Mouse (Mus musculus) E14TG2a.4 (cell line): ENCODE measurements around the gene Trim34a.
A peak's percentile ranks its signal among the peaks of the same experiment; 100 is the strongest.
"Not testable (repeated sequence)": the region's sequence is repeated elsewhere in the genome, so short reads cannot be mapped to it uniquely, and the experiment has no call there.

Experiments
- H3K27me3 ChIP-seq: 2 replicates; pipeline ENCODE4 v1.6.1; 2014; ENCODE audit warnings: low read length, control low read depth; ENCODE audit not compliant: insufficient read depth
- H3K36me3 ChIP-seq: 2 replicates; pipeline ENCODE4 v1.6.1; 2014; ENCODE audit warnings: low read length, control low read depth; ENCODE audit not compliant: insufficient read depth
- H3K4me1 ChIP-seq: replicated peaks from 2 replicates; pipeline ENCODE4 v1.6.1; 2014; ENCODE audit warnings: low read depth, low read length, control low read depth
- H3K4me3 ChIP-seq: replicated peaks from 2 replicates; pipeline ENCODE4 v1.5.1; 2014; ENCODE audit warnings: mild to moderate bottlenecking, low read length
- H3K9me3 ChIP-seq: 2 replicates; pipeline ENCODE4 v1.6.1; 2014; ENCODE audit warnings: low read length, control low read depth
- CTCF ChIP-seq: conservative IDR thresholded peaks from 2 replicates; pipeline ENCODE4 v1.5.1; 2014; ENCODE audit warnings: low read length
- NANOG ChIP-seq: IDR thresholded peaks from 2 replicates; pipeline ENCODE4 v1.6.1; 2014; ENCODE audit warnings: borderline replicate concordance, low read length, mixed read lengths
- POU5F1 ChIP-seq: IDR thresholded peaks from 2 replicates; pipeline ENCODE4 v1.6.1; 2014; ENCODE audit warnings: low read length, borderline replicate concordance

The Trim34a gene

DNA sequence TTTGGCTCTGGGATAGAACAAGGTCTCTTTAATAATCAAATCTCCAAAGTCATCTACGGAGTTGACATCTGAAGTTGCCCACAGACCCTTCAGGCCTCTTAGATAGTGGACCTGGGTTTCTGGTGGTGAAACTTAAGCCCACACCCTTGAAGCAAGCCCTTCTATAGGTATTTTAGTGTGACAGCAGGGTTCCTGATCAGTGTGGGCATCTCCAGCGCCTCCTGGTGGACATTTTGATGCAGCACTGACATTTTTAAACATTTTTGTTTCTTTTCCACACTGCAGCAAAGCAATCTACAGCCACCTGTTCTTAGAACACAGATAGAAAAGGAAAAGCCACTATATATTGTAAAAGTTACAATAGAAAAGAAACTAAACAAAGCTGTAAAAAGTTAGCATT, 13.1 kb upstream of the Trim34a start:
- TF ChIP-seq POU5F1: no peak
- peak; percentile 89 for TF ChIP-seq CTCF
- no peak for TF ChIP-seq NANOG
- peaks cover 89% of the 10 kb centered on the region for H3K36me3 ChIP-seq
- H3K4me3 ChIP-seq: no peak overlapping the region
- peaks cover 38% of the 10 kb centered on the region for H3K4me1 ChIP-seq
- H3K27me3 ChIP-seq: no peaks in the 10 kb centered on the region
- H3K9me3 ChIP-seq: no peaks in the 10 kb centered on the region

DNA sequence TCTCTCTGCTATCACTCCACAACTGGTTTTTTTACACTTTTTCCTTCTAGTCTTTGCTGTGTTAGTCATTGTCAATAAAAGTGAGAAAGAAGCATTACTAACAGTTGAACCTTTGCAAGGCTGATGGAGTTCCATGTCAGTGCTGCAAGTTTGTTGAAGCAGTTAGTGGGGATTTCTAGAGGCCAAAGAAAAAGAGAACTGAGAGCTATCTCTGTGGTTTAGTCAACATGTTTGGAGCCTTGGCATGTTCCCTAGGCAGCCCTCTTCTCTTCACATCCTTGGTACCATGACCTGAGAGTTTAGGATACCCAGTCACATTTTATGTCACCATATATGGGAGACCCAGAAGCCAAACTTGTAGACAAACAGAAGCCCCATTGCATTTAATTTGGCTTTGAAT, 3.4 kb upstream of the Trim34a start:
- H3K4me3 ChIP-seq: no peak overlapping the region
- H3K9me3 ChIP-seq: no peaks in the 10 kb centered on the region
- TF ChIP-seq POU5F1: no peak
- no peak for TF ChIP-seq CTCF
- TF ChIP-seq NANOG: no peak
- peaks cover 7% of the 10 kb centered on the region for H3K36me3 ChIP-seq
- peaks cover 19% of the 10 kb centered on the region for H3K4me1 ChIP-seq
- no peaks in the 10 kb centered on the region for H3K27me3 ChIP-seq

DNA sequence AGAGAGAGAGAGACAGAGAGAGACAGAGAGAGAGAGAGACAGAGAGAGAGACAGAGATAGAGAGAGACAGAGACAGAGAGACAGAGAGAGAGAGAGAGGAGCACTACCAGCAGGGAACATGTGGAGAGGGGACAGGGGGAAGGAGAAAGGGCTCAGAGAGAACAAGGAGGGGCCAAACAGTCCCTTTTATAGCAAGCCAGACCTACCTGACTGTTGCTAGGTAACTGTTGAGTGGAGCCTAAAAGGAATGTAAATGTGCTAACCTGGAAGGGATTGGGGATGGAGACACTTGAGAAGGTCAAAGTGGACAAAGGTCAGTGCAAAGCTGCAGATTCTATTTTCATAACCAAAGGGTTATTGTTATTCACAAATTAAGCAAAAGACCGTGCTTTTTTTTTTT, 641 bp upstream of the Trim34a start:
- no peaks in the 10 kb centered on the region for H3K36me3 ChIP-seq
- no peaks in the 10 kb centered on the region for H3K9me3 ChIP-seq
- TF ChIP-seq NANOG (no peak), POU5F1 (no peak), CTCF (no peak)
- H3K4me1 ChIP-seq: peaks cover 20% of the 10 kb centered on the region
- no peaks in the 10 kb centered on the region for H3K27me3 ChIP-seq
- peak overlapping the region; percentile 66 for H3K4me3 ChIP-seq

DNA sequence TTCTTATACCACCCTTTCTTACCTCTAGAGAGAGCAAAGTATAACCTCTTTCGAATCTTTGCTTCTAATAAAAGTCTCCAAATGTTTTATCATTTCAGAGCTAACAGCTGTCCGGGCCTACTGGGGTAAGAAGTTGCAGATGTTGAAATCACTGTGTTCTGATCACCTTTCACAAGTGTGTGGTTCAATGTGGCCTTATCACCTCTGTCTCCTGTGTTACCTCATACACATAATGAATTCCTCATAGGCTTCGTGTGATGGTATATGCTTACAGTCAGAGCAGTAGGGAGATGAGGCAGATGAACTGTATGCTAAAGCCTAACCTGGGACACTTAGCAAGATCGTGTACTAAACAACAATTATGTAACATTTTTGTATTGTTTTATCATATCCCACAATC, 16.1 kb downstream of the Trim34a start:
- not testable (repeated sequence) for H3K9me3 ChIP-seq, H3K36me3 ChIP-seq, H3K4me1 ChIP-seq, H3K4me3 ChIP-seq, H3K27me3 ChIP-seq

DNA sequence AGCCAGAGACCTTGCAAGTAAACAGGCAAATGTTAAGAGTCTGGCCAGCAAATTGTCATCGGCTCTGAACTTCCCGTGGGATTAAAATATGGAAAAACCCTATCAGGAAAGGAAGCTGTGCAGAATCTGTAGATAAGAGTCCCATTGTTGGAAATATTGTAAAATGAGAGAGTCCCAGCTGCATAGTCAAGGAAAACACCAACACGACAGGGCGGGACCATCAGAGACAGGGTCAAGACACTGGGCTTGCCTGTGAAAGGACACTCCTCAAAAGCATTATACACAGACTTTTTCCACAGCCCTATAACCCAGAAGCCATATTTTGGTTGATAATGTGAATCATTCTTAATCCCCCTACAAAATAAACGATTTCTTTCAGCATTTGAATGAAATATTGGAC, 21.1 kb downstream of the Trim34a start:
- H3K9me3 ChIP-seq, H3K4me1 ChIP-seq, H3K27me3 ChIP-seq, H3K4me3 ChIP-seq, H3K36me3 ChIP-seq: not testable (repeated sequence)

DNA sequence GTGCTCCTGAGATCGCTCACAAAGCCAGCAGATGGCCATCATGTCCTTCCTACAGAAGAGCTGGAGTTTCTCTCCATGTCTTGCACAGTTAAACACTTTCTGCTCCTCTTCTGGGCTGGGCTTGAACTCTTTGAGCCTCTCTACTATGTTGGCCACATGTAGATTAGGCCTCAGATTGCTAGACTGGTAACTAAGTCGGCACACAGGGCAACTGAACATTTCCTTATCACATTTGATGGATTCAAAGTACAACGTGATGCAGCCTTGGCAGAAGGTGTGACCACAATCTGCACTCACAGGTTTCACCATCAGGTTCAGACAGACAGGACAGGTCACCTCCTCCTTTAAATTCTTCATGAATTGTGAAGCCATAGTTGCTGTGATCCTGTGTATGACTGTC, 35.1 kb downstream of the Trim34a start:
- not testable (repeated sequence) for H3K9me3 ChIP-seq, H3K27me3 ChIP-seq, H3K36me3 ChIP-seq

DNA sequence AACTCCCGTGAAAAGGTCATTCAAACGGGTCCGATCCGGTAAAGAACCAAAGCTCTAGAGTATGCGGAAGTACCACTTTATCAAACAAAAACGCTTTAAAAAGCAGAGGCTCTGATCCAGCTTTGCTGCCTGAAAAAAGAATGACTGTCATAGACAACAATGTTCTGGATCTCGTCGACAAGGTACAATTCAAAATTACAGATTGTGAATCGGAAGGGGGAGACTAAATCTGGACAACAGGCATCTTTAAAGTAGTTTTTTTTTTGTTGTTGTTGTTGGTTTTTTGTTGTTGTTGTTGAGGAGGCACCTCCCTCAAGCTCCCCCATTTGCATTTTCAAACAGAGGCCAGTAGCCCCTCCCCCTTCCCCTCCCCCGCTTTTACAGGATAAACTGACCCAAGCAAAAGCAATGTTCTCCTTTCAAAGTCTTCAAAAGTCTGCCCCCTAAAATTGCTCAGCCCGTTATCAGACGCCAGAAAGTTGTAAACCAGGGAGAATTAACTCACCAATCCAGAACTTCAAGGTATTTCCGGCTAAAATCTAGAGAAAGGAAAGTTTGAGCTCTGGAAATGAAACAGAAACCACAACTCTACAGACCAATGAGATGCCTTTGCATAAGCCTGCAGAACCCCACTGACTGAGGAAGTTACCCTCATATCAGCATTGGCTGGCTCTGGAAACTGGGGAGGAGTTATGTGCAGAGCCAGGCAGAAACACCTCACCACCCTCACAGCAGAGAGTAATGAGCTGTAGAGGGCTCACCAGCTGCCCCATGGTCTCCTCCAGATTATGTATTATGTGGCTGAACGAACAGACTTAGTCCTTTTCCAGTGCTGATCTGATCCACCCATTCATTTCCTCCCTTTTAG, 43.6 kb downstream of the Trim34a start, which contains the start of gene Trim5:
TSS of gene Trim5 (minus strand) at position 519 of the 868 bp plus-strand sequence.
- not testable (repeated sequence) for H3K4me3 ChIP-seq, H3K36me3 ChIP-seq, H3K4me1 ChIP-seq, H3K27me3 ChIP-seq, H3K9me3 ChIP-seq

More for the DNA sequence above, 35.1 kb downstream of the Trim34a start:
- H3K4me1 ChIP-seq, H3K4me3 ChIP-seq: not testable (repeated sequence)

DNA sequence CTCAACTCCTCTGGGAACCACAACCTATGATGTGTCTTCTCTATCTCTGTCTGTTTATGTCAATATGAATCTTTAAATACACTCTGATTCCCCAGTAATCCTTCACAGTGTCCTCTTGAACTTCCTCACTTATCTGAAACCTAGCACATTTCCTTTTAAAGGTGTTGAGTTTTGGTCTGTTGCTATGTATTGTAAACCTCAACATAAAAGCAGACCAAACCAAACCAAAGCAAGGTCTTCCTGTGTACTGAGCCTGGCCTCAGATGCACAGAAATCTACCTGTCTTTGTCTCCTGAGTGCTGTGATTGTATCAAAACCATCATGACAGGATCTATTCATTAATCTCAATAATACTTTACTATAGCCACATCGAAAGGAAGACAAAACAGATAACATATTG, 46.4 kb downstream of the Trim34a start:
- TF ChIP-seq NANOG (no peak), CTCF (no peak), POU5F1 (no peak)

DNA sequence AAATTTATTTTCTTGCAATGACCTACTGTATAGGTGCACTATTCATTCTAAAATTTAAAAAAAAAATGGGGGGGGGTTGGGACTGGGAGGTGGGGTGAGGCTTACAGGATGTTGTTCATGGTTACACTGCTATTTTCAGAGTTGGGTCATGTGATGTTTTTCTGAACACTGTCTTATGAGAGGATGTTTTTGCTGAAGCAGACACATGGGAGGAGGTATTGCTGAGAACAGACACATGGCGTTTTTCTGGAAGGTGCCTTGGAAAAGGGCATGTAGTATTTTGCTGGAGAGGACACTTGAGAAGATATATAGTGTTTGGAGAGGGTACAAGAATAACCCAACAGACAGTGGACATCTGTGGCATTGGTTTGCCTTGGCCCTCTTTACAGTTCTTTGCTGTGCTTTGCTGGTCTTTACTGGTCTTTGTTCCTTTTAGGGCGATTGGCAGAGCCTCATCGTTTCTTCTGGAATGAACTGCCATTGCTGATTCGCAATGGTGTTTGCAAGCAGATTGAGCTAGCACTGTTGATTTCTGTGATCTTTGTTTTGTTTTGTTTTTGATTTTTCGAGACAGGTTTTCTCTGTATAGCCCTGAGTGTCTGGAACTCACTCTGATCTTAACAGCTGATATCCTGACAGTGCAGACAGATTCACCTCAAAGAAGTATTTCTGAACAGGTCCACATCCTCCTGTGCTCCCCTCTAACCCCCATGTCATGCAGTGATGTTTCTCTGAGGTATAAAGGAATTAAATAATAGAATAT, 47.6 kb downstream of the Trim34a start:
- Histone ChIP-seq H3K27me3 (no peaks in the 10 kb centered on the region), H3K4me3 (no peak overlapping the region), H3K36me3 (no peaks in the 10 kb centered on the region), H3K9me3 (no peaks in the 10 kb centered on the region), H3K4me1 (no peaks in the 10 kb centered on the region)
- TF ChIP-seq CTCF (no peak), POU5F1 (no peak), NANOG (no peak)

More for the DNA sequence above, 46.4 kb downstream of the Trim34a start:
- H3K36me3 ChIP-seq: no peaks in the 10 kb centered on the region
- H3K27me3 ChIP-seq: no peaks in the 10 kb centered on the region
- H3K4me1 ChIP-seq: no peaks in the 10 kb centered on the region
- H3K4me3 ChIP-seq: no peak overlapping the region
- H3K9me3 ChIP-seq: no peaks in the 10 kb centered on the region
